Mouse (Mus musculus) forebrain, embryonic 12.5 days (tissue): Measurements from ENCODE around the gene 5330417H12Rik. TPM values are rescaled to one million over a fixed set of nuclear protein-coding genes. Genes with fewer than 3 reads are reported as not detected.

Source experiments
- ATAC-seq: fragments of 200-750 bp; cut with Nextera tagmentation; 2 replicates; pipeline ENCODE4 v1.8.0; 2017; ENCODE audit warnings: moderate TSS enrichment; ENCODE audit not compliant: low FRiP score
- H3K27ac ChIP-seq: fragments of 300-500 bp; sonication (generic); 2 replicates; pipeline ENCODE4 v1.5.1; 2016; ENCODE audit warnings: mild to moderate bottlenecking
- H3K27me3 ChIP-seq: fragments of 300-500 bp; sonication (generic); 2 replicates; pipeline ENCODE4 v1.6.1; 2016; ENCODE audit warnings: mild to moderate bottlenecking
- H3K36me3 ChIP-seq: fragments of 300-500 bp; sonication (generic); replicated peaks from 2 replicates; pipeline ENCODE4 v1.6.1; 2016; ENCODE audit warnings: mild to moderate bottlenecking
- H3K4me1 ChIP-seq: fragments of 300-500 bp; sonication (generic); 2 replicates; pipeline ENCODE4 v1.6.1; 2016
- H3K4me2 ChIP-seq: fragments of 300-500 bp; sonication (generic); 2 replicates; pipeline ENCODE4 v1.6.1; 2016; ENCODE audit warnings: mild to moderate bottlenecking, moderate library complexity
- H3K4me3 ChIP-seq: fragments of 300-500 bp; sonication (generic); replicated peaks from 2 replicates; pipeline ENCODE4 v1.5.1; 2016; ENCODE audit warnings: mild to moderate bottlenecking
- H3K9ac ChIP-seq: fragments of 300-500 bp; sonication (generic); 2 replicates; pipeline ENCODE4 v1.6.1; 2016; ENCODE audit warnings: mild to moderate bottlenecking
- H3K9me3 ChIP-seq: fragments of 300-500 bp; sonication (generic); 2 replicates; pipeline ENCODE4 v1.6.1; 2016
- WGBS: fragments of 180-500 bp; shearing (Covaris S2); methylation state at CpG from one replicate; pipeline ENCODE4 v1.1.7; 2016; 5-methylcytosine and 5-hydroxymethylcytosine counted together
- polyA plus RNA-seq: library from polyadenylated mRNA; unstranded; fragments of >200 nt; fragmentation: Nextera tagmentation; extraction: Ambion mirVana; gene quantifications from 2 replicates; pipeline ENCODE4 v1.2.1, GENCODE M21; 2016

Gene 5330417H12Rik
- polyA plus RNA-seq, 1 experiment from 2014 or later = not detected

DNA sequence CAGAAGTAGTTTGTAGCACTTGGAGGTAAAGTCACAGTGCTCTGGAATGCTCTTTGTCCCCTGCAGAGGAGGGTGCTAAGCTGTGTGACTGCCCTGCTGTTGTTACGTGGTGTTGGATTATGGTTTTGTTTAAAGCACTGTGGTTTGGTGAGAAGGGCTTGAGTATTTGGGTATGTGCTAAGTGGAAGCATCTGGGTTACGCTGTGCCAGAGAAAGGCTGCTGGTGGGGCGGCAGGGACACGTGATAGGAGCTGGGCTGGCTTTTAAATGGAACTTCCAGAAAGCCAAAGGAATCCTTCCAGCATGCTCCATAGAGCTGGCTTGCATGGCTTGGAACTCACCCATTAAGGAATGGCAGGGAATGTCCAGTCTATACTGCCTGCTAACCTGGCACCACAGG is 5.7 kb downstream of the 5330417H12Rik start:
- ATAC-seq = no peak
- WGBS = 67% methylated on average over 4 of the region's 4 CpGs
- Histone ChIP-seq H3K9me3 (no peaks in the 10 kb centered on the region), H3K27me3 (no peaks in the 10 kb centered on the region), H3K4me1 (peaks cover 7% of the 10 kb centered on the region; the same call in 1 of the 2 replicates), H3K36me3 (no peaks in the 10 kb centered on the region), H3K9ac (no peak overlapping the region), H3K4me3 (no peak overlapping the region), H3K27ac (no peak overlapping the region), H3K4me2 (no peak overlapping the region)

DNA sequence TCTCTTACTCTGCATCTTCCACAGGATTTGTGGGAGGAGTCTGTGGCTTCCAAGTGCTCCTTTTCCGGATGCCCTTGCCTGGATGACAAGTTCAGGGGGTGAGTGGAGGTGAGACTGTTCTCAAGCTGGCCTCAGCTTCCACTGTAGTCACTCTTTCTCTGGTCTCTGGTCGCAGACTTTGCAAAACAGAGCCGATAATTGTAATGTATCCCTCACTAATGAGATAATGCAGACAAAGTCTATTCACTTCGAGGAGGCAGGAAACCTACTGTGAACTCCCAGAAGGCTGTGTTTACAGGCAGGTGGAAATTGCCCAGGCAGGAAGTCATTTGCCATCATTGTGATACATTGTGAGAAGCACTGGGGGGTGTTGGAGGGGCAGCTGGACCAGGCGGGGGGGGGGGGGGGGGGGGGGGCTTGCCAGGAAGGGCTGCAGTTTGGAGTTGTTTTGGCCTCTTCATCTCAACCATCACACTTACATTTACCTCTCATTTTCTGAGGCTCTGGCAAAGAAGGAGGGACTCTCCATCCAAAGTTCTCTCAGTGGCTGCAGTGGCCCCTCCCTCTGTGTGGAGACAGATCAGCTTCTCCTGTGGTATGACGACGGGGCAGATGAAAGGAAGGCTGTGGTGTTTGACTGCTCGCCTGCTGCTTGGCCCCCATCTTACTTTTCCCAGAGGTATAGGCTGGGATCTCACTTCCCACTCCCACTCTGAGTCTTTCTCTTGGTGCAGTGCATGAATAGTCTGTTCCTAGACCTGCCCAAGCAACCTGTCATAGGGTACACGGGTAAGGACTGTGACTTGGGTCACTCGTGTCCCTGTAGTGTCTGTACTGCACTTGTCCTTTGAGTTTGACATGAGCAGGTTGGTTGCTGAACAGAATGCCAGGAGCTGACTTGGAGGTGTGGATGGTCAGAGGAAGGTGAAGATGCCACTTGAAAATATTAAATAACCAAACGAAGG is 6.7 kb downstream of the 5330417H12Rik start:
- no peak overlapping the region for H3K9ac ChIP-seq
- peaks cover 7% of the 10 kb centered on the region; the same call in 1 of the 2 replicates for H3K4me1 ChIP-seq
- 31% methylated on average over 11 of the region's 11 CpGs for WGBS
- H3K4me2 ChIP-seq = no peak overlapping the region
- no peaks in the 10 kb centered on the region for H3K27me3 ChIP-seq
- no peaks in the 10 kb centered on the region for H3K36me3 ChIP-seq
- no peak overlapping the region for H3K4me3 ChIP-seq
- H3K9me3 ChIP-seq = no peaks in the 10 kb centered on the region
- ATAC-seq = no peak
- H3K27ac ChIP-seq = no peak overlapping the region

GRCm38 (mm10) chr7:107610880-107611279 is 14.1 kb downstream of the 5330417H12Rik start:
- no peak overlapping the region for H3K27ac ChIP-seq

DNA sequence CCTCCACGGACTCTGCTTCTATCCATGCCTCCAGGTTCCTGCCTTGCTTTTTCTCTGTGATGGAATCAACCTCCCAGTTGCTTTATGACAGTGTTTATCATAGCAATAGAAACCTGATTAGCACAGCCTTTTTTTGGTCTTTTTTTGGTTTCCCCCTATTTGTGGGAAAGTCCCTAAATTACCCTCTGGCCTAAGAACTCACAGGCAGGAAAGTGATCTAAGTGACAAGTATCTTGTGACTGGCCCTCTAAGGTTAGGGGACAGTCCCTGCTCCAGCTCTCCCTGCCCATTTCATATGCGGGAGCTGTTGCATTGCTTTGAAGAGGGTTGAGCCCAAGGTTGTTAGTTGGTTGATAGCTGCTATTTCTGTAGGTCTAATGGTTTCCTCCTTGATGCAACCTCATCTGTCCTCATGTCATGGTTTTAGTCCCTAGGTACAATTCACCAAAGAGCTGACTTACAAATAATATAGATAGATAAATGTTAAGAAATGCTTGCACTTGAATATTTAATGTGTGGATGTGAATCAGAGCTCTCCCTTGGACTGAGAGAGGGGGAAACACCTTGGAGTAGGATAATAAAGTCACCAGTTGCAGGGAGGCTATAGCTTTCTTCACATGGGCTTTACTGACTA is 15.2 kb downstream of the 5330417H12Rik start:
- H3K27me3 ChIP-seq = no peaks in the 10 kb centered on the region
- no peak for ATAC-seq
- H3K36me3 ChIP-seq = no peaks in the 10 kb centered on the region
- H3K9me3 ChIP-seq = no peaks in the 10 kb centered on the region
- H3K4me3 ChIP-seq = no peak overlapping the region
- no peak overlapping the region for H3K9ac ChIP-seq
- no peak overlapping the region for H3K27ac ChIP-seq
- H3K4me2 ChIP-seq = no peak overlapping the region
- no peaks in the 10 kb centered on the region for H3K4me1 ChIP-seq
- 89% methylated on average over 2 of the region's 2 CpGs for WGBS

More at GRCm38 (mm10) chr7:107610880-107611279, 14.1 kb downstream of the 5330417H12Rik start:
- no peaks in the 10 kb centered on the region for H3K9me3 ChIP-seq
- H3K4me1 ChIP-seq = no peaks in the 10 kb centered on the region
- no peak overlapping the region for H3K4me3 ChIP-seq
- H3K27me3 ChIP-seq = no peaks in the 10 kb centered on the region
- H3K9ac ChIP-seq = no peak overlapping the region
- no peak overlapping the region for H3K4me2 ChIP-seq
- WGBS = 87% methylated on average over 5 of the region's 5 CpGs
- no peak for ATAC-seq
- H3K36me3 ChIP-seq = no peaks in the 10 kb centered on the region

GRCm38 (mm10) chr7:107607766-107608165 is 17.2 kb downstream of the 5330417H12Rik start:
- H3K9me3 ChIP-seq = no peaks in the 10 kb centered on the region
- H3K4me3 ChIP-seq = no peak overlapping the region
- no peaks in the 10 kb centered on the region for H3K36me3 ChIP-seq
- no peaks in the 10 kb centered on the region for H3K27me3 ChIP-seq
- WGBS = 86% methylated on average over 1 of the region's 1 CpGs
- no peak overlapping the region for H3K4me2 ChIP-seq
- H3K27ac ChIP-seq = no peak overlapping the region
- H3K4me1 ChIP-seq = no peaks in the 10 kb centered on the region
- ATAC-seq = no peak
- H3K9ac ChIP-seq = no peak overlapping the region

DNA sequence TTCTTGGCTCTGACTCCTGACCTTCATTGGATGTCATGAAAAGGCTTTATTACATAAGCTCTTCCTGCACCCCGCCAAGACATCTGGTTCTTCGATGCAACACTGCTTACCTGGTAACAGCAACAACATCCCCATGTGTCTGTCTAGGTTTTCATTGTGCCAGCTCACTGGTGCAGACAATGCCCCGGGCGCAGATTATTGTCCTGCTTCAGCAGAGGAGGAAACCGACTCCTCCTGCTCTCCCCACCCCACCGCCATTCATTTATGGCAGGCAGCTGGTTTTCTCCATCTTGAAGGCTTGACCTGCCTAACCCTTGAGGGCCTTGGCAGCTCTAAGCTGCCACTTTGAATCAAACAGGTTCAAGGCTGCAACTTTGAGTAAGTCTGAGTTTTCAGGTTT is 22.0 kb downstream of the 5330417H12Rik start:
- Histone ChIP-seq H3K4me3 (no peak overlapping the region), H3K9ac (no peak overlapping the region), H3K27ac (no peak overlapping the region), H3K36me3 (no peaks in the 10 kb centered on the region), H3K9me3 (no peaks in the 10 kb centered on the region), H3K4me2 (no peak overlapping the region), H3K4me1 (no peaks in the 10 kb centered on the region), H3K27me3 (0 out of 2 replicates have a peak, but pooled peaks cover 4% of the 10 kb centered on the region)
- no peak for ATAC-seq
- WGBS = 59% methylated on average over 6 of the region's 6 CpGs

GRCm38 (mm10) chr7:107602505-107602904 is 22.5 kb downstream of the 5330417H12Rik start:
- Histone ChIP-seq H3K27me3 (0 out of 2 replicates have a peak, but pooled peaks cover 4% of the 10 kb centered on the region), H3K9ac (no peak overlapping the region), H3K4me3 (no peak overlapping the region), H3K4me2 (no peak overlapping the region), H3K9me3 (no peaks in the 10 kb centered on the region), H3K4me1 (no peaks in the 10 kb centered on the region), H3K27ac (no peak overlapping the region), H3K36me3 (no peaks in the 10 kb centered on the region)
- 81% methylated on average over 4 of the region's 4 CpGs for WGBS
- ATAC-seq = no peak

- WGBS = 84% methylated on average over 5 of the region's 5 CpGs
- Histone ChIP-seq H3K27ac (no peak overlapping the region), H3K9me3 (no peaks in the 10 kb centered on the region), H3K4me2 (no peak overlapping the region), H3K4me1 (no peaks in the 10 kb centered on the region), H3K36me3 (no peaks in the 10 kb centered on the region), H3K27me3 (0 out of 2 replicates have a peak, but pooled peaks cover 4% of the 10 kb centered on the region), H3K4me3 (no peak overlapping the region), H3K9ac (no peak overlapping the region)
- no peak for ATAC-seq
These were observed 24.3 kb downstream of the 5330417H12Rik start for GRCm38 (mm10) chr7:107600651-107601050.

DNA sequence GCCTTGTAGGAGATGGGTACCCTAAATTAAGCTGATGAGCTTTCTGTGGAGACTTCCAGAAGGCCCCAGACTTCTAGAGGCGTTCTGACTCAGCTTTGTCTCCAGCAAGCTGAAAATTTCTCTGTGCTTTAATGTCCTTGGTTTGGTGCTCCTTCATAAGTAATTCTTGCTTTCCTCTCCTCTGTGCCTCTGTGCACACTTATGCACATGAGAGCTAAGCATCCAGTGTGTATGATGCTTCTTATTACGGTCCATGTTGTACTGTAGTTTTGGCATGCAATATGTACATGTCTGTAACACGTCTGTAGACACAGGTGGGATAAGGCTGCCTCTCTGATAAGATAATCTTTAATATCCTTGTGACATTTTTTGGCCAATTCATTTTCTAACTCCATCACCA is 27.0 kb downstream of the 5330417H12Rik start:
- Histone ChIP-seq H3K4me2 (no peak overlapping the region), H3K9me3 (no peaks in the 10 kb centered on the region), H3K4me3 (no peak overlapping the region), H3K27ac (no peak overlapping the region), H3K4me1 (0 out of 2 replicates have a peak, but pooled peaks cover 8% of the 10 kb centered on the region), H3K27me3 (peaks cover 11% of the 10 kb centered on the region; the same call in 1 of the 2 replicates), H3K9ac (no peak overlapping the region), H3K36me3 (no peaks in the 10 kb centered on the region)
- WGBS = 88% methylated on average over 3 of the region's 3 CpGs
- ATAC-seq = no peak

GRCm38 (mm10) chr7:107596753-107597152 is 28.2 kb downstream of the 5330417H12Rik start:
- H3K4me2 ChIP-seq = no peak overlapping the region
- no peaks in the 10 kb centered on the region for H3K9me3 ChIP-seq
- no peak overlapping the region for H3K4me3 ChIP-seq
- H3K36me3 ChIP-seq = no peaks in the 10 kb centered on the region
- H3K4me1 ChIP-seq = peaks cover 11% of the 10 kb centered on the region; the same call in 1 of the 2 replicates
- H3K27ac ChIP-seq = no peak overlapping the region
- H3K27me3 ChIP-seq = peaks cover 11% of the 10 kb centered on the region; the same call in 1 of the 2 replicates
- ATAC-seq = no peak
- no peak overlapping the region for H3K9ac ChIP-seq

- Histone ChIP-seq H3K9me3 (no peaks in the 10 kb centered on the region), H3K4me2 (peak overlapping the region; percentile 90), H3K4me3 (peak overlapping the region; percentile 54), H3K27ac (no peak overlapping the region), H3K4me1 (peaks cover 11% of the 10 kb centered on the region; the same call in 1 of the 2 replicates), H3K27me3 (peaks cover 11% of the 10 kb centered on the region; the same call in 1 of the 2 replicates), H3K9ac (0 out of 2 replicates have a peak overlapping the region, but pooled peaks have one; percentile 50), H3K36me3 (no peaks in the 10 kb centered on the region)
- ATAC-seq = no peak
- 10% methylated on average over 13 of the region's 13 CpGs for WGBS
These were observed 29.5 kb downstream of the 5330417H12Rik start for GRCm38 (mm10) chr7:107595426-107595825.

DNA sequence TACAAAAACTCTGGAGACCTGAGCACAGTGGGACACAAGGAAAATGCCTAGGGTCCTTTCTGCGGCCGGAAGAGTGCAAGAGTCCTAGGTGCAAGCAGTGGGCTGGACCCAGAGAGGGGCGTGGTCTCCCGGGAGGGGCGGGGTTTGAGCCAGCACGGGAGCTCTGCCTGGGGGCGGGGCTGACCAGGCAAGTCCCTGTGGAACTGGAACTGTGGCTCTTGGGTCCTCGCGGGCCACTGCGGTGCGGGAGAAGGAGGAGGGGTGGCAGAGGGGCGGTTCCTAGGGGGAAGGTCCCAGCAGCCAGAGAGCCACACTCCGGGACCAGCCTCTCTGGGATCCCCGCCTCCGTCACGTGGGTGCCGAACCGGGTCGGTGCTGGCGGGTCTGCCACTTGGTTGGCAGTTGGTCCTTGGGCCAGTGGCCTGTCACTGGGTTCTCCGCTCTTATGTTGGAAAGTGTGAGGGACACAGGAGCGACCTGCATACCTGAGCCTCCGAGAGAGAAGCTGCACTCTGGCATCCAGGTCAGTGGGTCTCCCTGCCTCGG is 30.0 kb downstream of the 5330417H12Rik start, which contains the start of gene Ppfibp2:
Ppfibp2 (plus strand) TSS at position 351 of the 546 bp plus-strand sequence.
- Histone ChIP-seq H3K4me1 (peaks cover 11% of the 10 kb centered on the region; the same call in 1 of the 2 replicates), H3K4me2 (peak within 1 kb of the TSS; percentile 90), H3K4me3 (peak within 1 kb of the TSS; percentile 54), H3K36me3 (no peaks in the 10 kb centered on the region), H3K9me3 (no peaks in the 10 kb centered on the region), H3K27ac (no peak within 1 kb of the TSS), H3K9ac (peak within 1 kb of the TSS; percentile 50), H3K27me3 (peaks cover 11% of the 10 kb centered on the region; the same call in 1 of the 2 replicates)
- ATAC-seq = peak; percentile 98
- WGBS = under 1% methylated on average over 24 of the region's 24 CpGs
